Mouse (Mus musculus) limb, embryonic 15.5 days (tissue): ENCODE data around the gene Snx3. TPM values are rescaled to one million over a fixed set of nuclear protein-coding genes. Genes with fewer than 3 reads are reported as not detected.

Experiments
- ATAC-seq: fragments of 200-750 bp; cut with Nextera tagmentation; 2 replicates; pipeline ENCODE4 v1.8.0; 2017; ENCODE audit warnings: low read depth, moderate TSS enrichment; ENCODE audit not compliant: insufficient number of reproducible peaks, low FRiP score, low TSS enrichment
- H3K27ac ChIP-seq: fragments of 300-500 bp; sonication (generic); 2 replicates; pipeline ENCODE4 v1.5.1; 2015; ENCODE audit warnings: moderate library complexity, mild to moderate bottlenecking, inconsistent platforms
- H3K27me3 ChIP-seq: fragments of 300-500 bp; sonication (generic); 2 replicates; pipeline ENCODE4 v1.6.1; 2015; ENCODE audit warnings: inconsistent platforms
- H3K36me3 ChIP-seq: fragments of 300-500 bp; sonication (generic); 2 replicates; pipeline ENCODE4 v1.6.1; 2015; ENCODE audit warnings: inconsistent platforms
- H3K4me1 ChIP-seq: fragments of 300-500 bp; sonication (generic); 2 replicates; pipeline ENCODE4 v1.6.1; 2015; ENCODE audit warnings: inconsistent platforms
- H3K4me2 ChIP-seq: fragments of 300-500 bp; sonication (generic); 2 replicates; pipeline ENCODE4 v1.6.1; 2015; ENCODE audit warnings: mild to moderate bottlenecking, inconsistent platforms
- H3K4me3 ChIP-seq: fragments of 300-500 bp; sonication (generic); 2 replicates; pipeline ENCODE4 v1.5.1; 2015; ENCODE audit warnings: mild to moderate bottlenecking, inconsistent platforms
- H3K9ac ChIP-seq: fragments of 300-500 bp; sonication (generic); 2 replicates; pipeline ENCODE4 v1.6.1; 2015; ENCODE audit warnings: inconsistent platforms
- H3K9me3 ChIP-seq: fragments of 300-500 bp; sonication (generic); 2 replicates; pipeline ENCODE4 v1.6.1; 2016; ENCODE audit warnings: inconsistent platforms
- WGBS: fragments of 180-500 bp; shearing (Covaris S2); methylation state at CpG from one replicate; pipeline ENCODE4 v1.1.7; 2015; 5-methylcytosine and 5-hydroxymethylcytosine counted together
- polyA plus RNA-seq: library from polyadenylated mRNA; unstranded; fragments of >200 nt; fragmentation: Nextera tagmentation; extraction: Ambion mirVana; gene quantifications from 2 replicates; pipeline ENCODE4 v1.2.1, GENCODE M21; 2015

Gene Snx3
- polyA plus RNA-seq, 1 experiment from 2014 or later: 331 TPM

- ATAC-seq: no peak
- Histone ChIP-seq H3K36me3 (no peaks in the 10 kb centered on the region; the same call in 1 of the 2 replicates), H3K4me1 (no peaks in the 10 kb centered on the region), H3K4me3 (no peak overlapping the region), H3K9ac (no peak overlapping the region), H3K27ac (no peak overlapping the region), H3K9me3 (no peaks in the 10 kb centered on the region), H3K27me3 (no peaks in the 10 kb centered on the region), H3K4me2 (no peak overlapping the region)
Measured at GRCm38 (mm10) chr10:42514125-42514524, 12.3 kb downstream of the Snx3 start.

DNA sequence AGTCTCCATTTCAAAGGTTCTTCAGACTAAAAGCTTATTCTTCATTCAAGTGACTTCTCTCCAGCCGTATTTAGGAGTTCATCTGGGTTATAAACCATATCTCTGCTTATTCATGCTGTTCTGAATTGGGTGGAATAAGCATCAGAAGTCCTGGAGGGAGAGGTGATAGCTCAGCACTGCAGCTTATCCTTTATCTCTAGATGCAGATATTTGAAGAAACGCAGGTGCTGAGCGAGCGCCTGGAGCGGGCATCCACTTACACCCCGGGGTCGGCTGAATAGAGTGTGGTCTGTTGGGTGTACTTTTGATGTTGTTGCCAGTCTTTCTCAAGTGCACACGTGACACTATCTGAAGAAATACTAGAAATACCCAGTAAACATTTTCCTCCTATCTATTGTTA, 16.5 kb downstream of the Snx3 start:
- 88% methylated on average over 8 of the region's 8 CpGs for WGBS

GRCm38 (mm10) chr10:42521315-42521981, 19.6 kb downstream of the Snx3 start:
- Histone ChIP-seq H3K4me2 (no peak overlapping the region), H3K27ac (peak overlapping the region; percentile 5; the same call in 1 of the 2 replicates), H3K9ac (no peak overlapping the region), H3K9me3 (no peaks in the 10 kb centered on the region), H3K4me1 (peaks cover 16% of the 10 kb centered on the region), H3K27me3 (no peaks in the 10 kb centered on the region), H3K4me3 (no peak overlapping the region), H3K36me3 (peaks cover 12% of the 10 kb centered on the region; the same call in 1 of the 2 replicates)
- WGBS: 56% methylated on average over 5 of the region's 5 CpGs
- ATAC-seq: no peak

More for the DNA sequence above, 16.5 kb downstream of the Snx3 start:
- Histone ChIP-seq H3K36me3 (0 out of 2 replicates have a peak, but pooled peaks cover 2% of the 10 kb centered on the region), H3K9me3 (no peaks in the 10 kb centered on the region), H3K27me3 (no peaks in the 10 kb centered on the region), H3K4me1 (peaks cover 3% of the 10 kb centered on the region; the same call in 1 of the 2 replicates), H3K27ac (no peak overlapping the region), H3K4me3 (no peak overlapping the region), H3K9ac (no peak overlapping the region), H3K4me2 (no peak overlapping the region)
- ATAC-seq: no peak

- peak overlapping the region; percentile 7; the same call in 1 of the 2 replicates for H3K27ac ChIP-seq
- H3K9me3 ChIP-seq: no peaks in the 10 kb centered on the region
- 48% methylated on average over 2 of the region's 2 CpGs for WGBS
- H3K4me1 ChIP-seq: peaks cover 16% of the 10 kb centered on the region
- no peak overlapping the region for H3K4me3 ChIP-seq
- no peak for ATAC-seq
- H3K9ac ChIP-seq: no peak overlapping the region
- no peaks in the 10 kb centered on the region for H3K27me3 ChIP-seq
- peaks cover 19% of the 10 kb centered on the region for H3K36me3 ChIP-seq
- no peak overlapping the region for H3K4me2 ChIP-seq
Measured at GRCm38 (mm10) chr10:42522912-42523311, 21.1 kb downstream of the Snx3 start.

- Histone ChIP-seq H3K36me3 (peaks cover 24% of the 10 kb centered on the region), H3K9me3 (no peaks in the 10 kb centered on the region), H3K4me3 (no peak overlapping the region), H3K27ac (no peak overlapping the region), H3K27me3 (no peaks in the 10 kb centered on the region), H3K4me1 (peaks cover 16% of the 10 kb centered on the region), H3K9ac (no peak overlapping the region), H3K4me2 (no peak overlapping the region)
- no peak for ATAC-seq
- WGBS: 51% methylated on average over 11 of the region's 11 CpGs
Measured at GRCm38 (mm10) chr10:42523556-42524162, 21.8 kb downstream of the Snx3 start.

- Histone ChIP-seq H3K36me3 (peaks cover 38% of the 10 kb centered on the region), H3K4me2 (no peak overlapping the region)
- WGBS: 96% methylated on average over 3 of the region's 3 CpGs
Measured at GRCm38 (mm10) chr10:42525682-42526081, 23.9 kb downstream of the Snx3 start.

GRCm38 (mm10) chr10:42533836-42534453, 32.1 kb downstream of the Snx3 start:
- Histone ChIP-seq H3K9ac (no peak overlapping the region), H3K27ac (no peak overlapping the region), H3K4me1 (no peaks in the 10 kb centered on the region), H3K4me2 (no peak overlapping the region), H3K36me3 (peaks cover 63% of the 10 kb centered on the region), H3K9me3 (no peaks in the 10 kb centered on the region), H3K4me3 (no peak overlapping the region), H3K27me3 (no peaks in the 10 kb centered on the region)
- WGBS: 92% methylated on average over 11 of the region's 11 CpGs
- no peak for ATAC-seq

More at GRCm38 (mm10) chr10:42525682-42526081, 23.9 kb downstream of the Snx3 start:
- Histone ChIP-seq H3K9ac (no peak overlapping the region), H3K4me3 (no peak overlapping the region), H3K4me1 (peaks cover 16% of the 10 kb centered on the region), H3K27me3 (no peaks in the 10 kb centered on the region), H3K9me3 (no peaks in the 10 kb centered on the region), H3K27ac (no peak overlapping the region)
- ATAC-seq: no peak

- Histone ChIP-seq H3K27ac (no peak overlapping the region), H3K9me3 (no peaks in the 10 kb centered on the region), H3K9ac (no peak overlapping the region), H3K36me3 (peaks cover 39% of the 10 kb centered on the region), H3K4me1 (no peaks in the 10 kb centered on the region), H3K4me2 (no peak overlapping the region), H3K4me3 (no peak overlapping the region), H3K27me3 (no peaks in the 10 kb centered on the region)
- WGBS: 76% methylated on average over 9 of the region's 9 CpGs
- ATAC-seq: no peak
Measured at GRCm38 (mm10) chr10:42537571-42538316, 35.9 kb downstream of the Snx3 start.

DNA sequence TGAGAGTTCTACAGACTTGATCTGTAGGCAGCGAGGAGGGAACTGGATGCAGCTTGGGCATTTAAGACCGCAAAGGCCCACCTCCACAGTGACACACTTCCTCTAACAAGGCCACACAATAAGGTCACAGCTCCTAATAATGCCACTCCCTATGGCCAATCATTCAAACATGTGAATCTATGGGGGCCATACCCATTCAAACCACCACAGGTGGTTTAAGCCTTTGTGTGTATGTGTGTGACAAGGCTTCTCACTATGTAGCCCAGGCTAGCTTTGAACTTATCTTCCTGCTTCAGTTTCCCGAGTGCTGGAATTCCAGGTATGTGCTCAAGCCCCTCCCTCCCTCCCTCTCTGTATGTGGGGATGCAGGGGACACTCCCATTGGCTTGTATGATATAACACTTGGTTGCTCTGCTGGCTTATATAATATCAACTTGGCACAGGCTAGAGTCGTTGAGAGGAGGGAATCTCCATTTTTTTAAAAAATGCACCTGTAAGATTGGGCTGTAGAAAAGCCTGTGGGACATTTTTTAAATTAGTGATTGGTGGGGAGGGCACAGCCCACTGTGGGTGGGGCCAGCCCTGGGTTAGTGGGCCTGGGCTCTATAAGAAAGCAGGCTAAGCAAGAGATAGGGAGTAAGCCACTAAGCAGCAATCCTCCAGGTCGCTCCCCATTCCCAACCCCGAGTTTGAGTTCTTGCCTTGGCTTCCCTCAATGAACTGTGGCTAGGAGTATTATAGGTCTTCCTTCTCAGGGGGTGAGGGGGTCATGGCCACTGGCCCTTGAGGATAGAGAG, 44.1 kb downstream of the Snx3 start:
- Histone ChIP-seq H3K36me3 (no peaks in the 10 kb centered on the region), H3K27me3 (no peaks in the 10 kb centered on the region), H3K4me3 (no peak overlapping the region), H3K4me2 (no peak overlapping the region), H3K9ac (no peak overlapping the region), H3K9me3 (no peaks in the 10 kb centered on the region), H3K4me1 (no peaks in the 10 kb centered on the region), H3K27ac (no peak overlapping the region)
- WGBS: 71% methylated on average over 6 of the region's 6 CpGs
- ATAC-seq: no peak

GRCm38 (mm10) chr10:42546507-42546906, 44.7 kb downstream of the Snx3 start:
- Histone ChIP-seq H3K36me3 (no peaks in the 10 kb centered on the region), H3K9ac (no peak overlapping the region), H3K4me2 (no peak overlapping the region), H3K9me3 (no peaks in the 10 kb centered on the region), H3K4me3 (no peak overlapping the region), H3K27me3 (no peaks in the 10 kb centered on the region), H3K4me1 (no peaks in the 10 kb centered on the region), H3K27ac (no peak overlapping the region)
- no peak for ATAC-seq
- 92% methylated on average over 3 of the region's 3 CpGs for WGBS

GRCm38 (mm10) chr10:42559581-42560200, 57.9 kb downstream of the Snx3 start:
- Histone ChIP-seq H3K4me3 (no peak overlapping the region), H3K9ac (no peak overlapping the region), H3K4me1 (0 out of 2 replicates have a peak, but pooled peaks cover 4% of the 10 kb centered on the region), H3K9me3 (no peaks in the 10 kb centered on the region), H3K27ac (no peak overlapping the region), H3K27me3 (peaks cover 9% of the 10 kb centered on the region), H3K4me2 (no peak overlapping the region), H3K36me3 (no peaks in the 10 kb centered on the region)
- WGBS: 76% methylated on average over 5 of the region's 5 CpGs
- ATAC-seq: no peak
